Mouse (Mus musculus): ENCODE data around the gene Tex26. TPM values are rescaled to one million over a fixed set of nuclear protein-coding genes. Genes with fewer than 3 reads are reported as not detected.

Tex26 gene
- polyA plus RNA-seq, 1 experiment: not detected

- H3K27me3 ChIP-seq (ENCODE audit: control insufficient read depth, insufficient read depth, low read length): peaks cover 4% of the 10 kb centered on the region; the same call in 1 of the 2 replicates
- no peaks in the 10 kb centered on the region for H3K36me3 ChIP-seq (ENCODE audit: control insufficient read depth, insufficient read depth, low read length)
- H3K4me3 ChIP-seq (ENCODE audit: low read depth, low read length): no peak overlapping the region
- TF ChIP-seq POLR2A (IDR thresholded peaks at IDR 0.05; ENCODE audit: low read depth, low read length) (no peak), CTCF (IDR thresholded peaks at IDR 0.05; ENCODE audit: extremely low read depth, insufficient read length, insufficient replicate concordance, low read depth, low read length) (no peak)
- 79% methylated on average over 4 of the region's 4 CpGs for WGBS
- no peak overlapping the region for H3K27ac ChIP-seq (ENCODE audit: insufficient read depth, low read depth, low read length)
- peaks cover 2% of the 10 kb centered on the region for H3K4me1 ChIP-seq (ENCODE audit: control insufficient read depth, insufficient read depth, insufficient read length, low read length)
Measured at GRCm38 (mm10) chr5:149444451-149444850, 5.0 kb downstream of the Tex26 start.

GRCm38 (mm10) chr5:149446495-149446894, 7.0 kb downstream of the Tex26 start:
- no peaks in the 10 kb centered on the region for H3K27me3 ChIP-seq (ENCODE audit: control insufficient read depth, insufficient read depth, low read length)
- no peak overlapping the region for H3K4me3 ChIP-seq (ENCODE audit: low read depth, low read length)
- no peak overlapping the region for H3K27ac ChIP-seq (ENCODE audit: insufficient read depth, low read depth, low read length)
- H3K36me3 ChIP-seq (ENCODE audit: control insufficient read depth, insufficient read depth, low read length): no peaks in the 10 kb centered on the region
- 72% methylated on average over 7 of the region's 7 CpGs for WGBS
- no peaks in the 10 kb centered on the region for H3K4me1 ChIP-seq (ENCODE audit: control insufficient read depth, insufficient read depth, insufficient read length, low read length)
- TF ChIP-seq CTCF (IDR thresholded peaks at IDR 0.05; ENCODE audit: extremely low read depth, insufficient read length, insufficient replicate concordance, low read depth, low read length) (no peak), POLR2A (IDR thresholded peaks at IDR 0.05; ENCODE audit: low read depth, low read length) (no peak)

DNA sequence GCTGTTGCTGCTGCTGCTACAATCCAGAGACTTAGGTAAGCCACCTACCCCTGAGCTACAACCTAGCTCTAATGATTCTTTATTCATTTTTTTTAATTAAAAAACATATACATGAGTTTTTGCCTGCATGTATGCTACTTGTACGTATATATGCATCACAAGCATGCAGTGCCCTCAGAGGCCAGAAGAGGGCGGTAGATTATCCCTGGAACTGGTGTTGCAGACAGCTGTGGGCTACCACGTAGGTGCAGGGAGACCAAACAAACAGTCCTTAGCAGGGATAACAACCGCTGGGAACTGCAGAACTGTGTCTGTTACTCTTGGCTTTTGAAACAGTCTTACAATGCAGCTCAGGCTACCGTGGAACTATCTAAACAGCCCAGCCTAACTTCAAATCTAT, 8.3 kb downstream of the Tex26 start:
- no peaks in the 10 kb centered on the region for H3K4me1 ChIP-seq (ENCODE audit: control insufficient read depth, insufficient read depth, insufficient read length, low read length)
- H3K27ac ChIP-seq (ENCODE audit: insufficient read depth, low read depth, low read length): no peak overlapping the region
- no peaks in the 10 kb centered on the region for H3K36me3 ChIP-seq (ENCODE audit: control insufficient read depth, insufficient read depth, low read length)
- H3K27me3 ChIP-seq (ENCODE audit: control insufficient read depth, insufficient read depth, low read length): no peaks in the 10 kb centered on the region
- no peak overlapping the region for H3K4me3 ChIP-seq (ENCODE audit: low read depth, low read length)
- WGBS: 84% methylated on average over 5 of the region's 5 CpGs
- TF ChIP-seq POLR2A (IDR thresholded peaks at IDR 0.05; ENCODE audit: low read depth, low read length) (no peak), CTCF (IDR thresholded peaks at IDR 0.05; ENCODE audit: extremely low read depth, insufficient read length, insufficient replicate concordance, low read depth, low read length) (peak; percentile 20; the same call in 1 of the 2 replicates)

GRCm38 (mm10) chr5:149449406-149449805, 9.9 kb downstream of the Tex26 start:
- 87% methylated on average over 7 of the region's 7 CpGs for WGBS
- TF ChIP-seq POLR2A (IDR thresholded peaks at IDR 0.05; ENCODE audit: low read depth, low read length) (no peak), CTCF (IDR thresholded peaks at IDR 0.05; ENCODE audit: extremely low read depth, insufficient read length, insufficient replicate concordance, low read depth, low read length) (no peak)
- H3K4me3 ChIP-seq (ENCODE audit: low read depth, low read length): no peak overlapping the region

GRCm38 (mm10) chr5:149451209-149451681, 11.8 kb downstream of the Tex26 start:
- no peak overlapping the region for H3K4me3 ChIP-seq (ENCODE audit: low read depth, low read length)
- 82% methylated on average over 7 of the region's 7 CpGs for WGBS

More at GRCm38 (mm10) chr5:149449406-149449805, 9.9 kb downstream of the Tex26 start:
- no peaks in the 10 kb centered on the region for H3K27me3 ChIP-seq (ENCODE audit: control insufficient read depth, insufficient read depth, low read length)
- no peak overlapping the region for H3K27ac ChIP-seq (ENCODE audit: insufficient read depth, low read depth, low read length)
- H3K36me3 ChIP-seq (ENCODE audit: control insufficient read depth, insufficient read depth, low read length): no peaks in the 10 kb centered on the region
- H3K4me1 ChIP-seq (ENCODE audit: control insufficient read depth, insufficient read depth, insufficient read length, low read length): no peaks in the 10 kb centered on the region

GRCm38 (mm10) chr5:149454281-149454680, 14.8 kb downstream of the Tex26 start:
- Histone ChIP-seq H3K27ac (ENCODE audit: insufficient read depth, low read depth, low read length) (no peak overlapping the region), H3K4me1 (ENCODE audit: control insufficient read depth, insufficient read depth, insufficient read length, low read length) (no peaks in the 10 kb centered on the region), H3K4me3 (ENCODE audit: low read depth, low read length) (no peak overlapping the region), H3K36me3 (ENCODE audit: control insufficient read depth, insufficient read depth, low read length) (no peaks in the 10 kb centered on the region), H3K27me3 (ENCODE audit: control insufficient read depth, insufficient read depth, low read length) (no peaks in the 10 kb centered on the region)
- 27% methylated on average over 6 of the region's 6 CpGs for WGBS
- TF ChIP-seq POLR2A (IDR thresholded peaks at IDR 0.05; ENCODE audit: low read depth, low read length) (no peak), CTCF (IDR thresholded peaks at IDR 0.05; ENCODE audit: extremely low read depth, insufficient read length, insufficient replicate concordance, low read depth, low read length) (peak; percentile 87; the same call in 1 of the 2 replicates)

More at GRCm38 (mm10) chr5:149451209-149451681, 11.8 kb downstream of the Tex26 start:
- no peak overlapping the region for H3K27ac ChIP-seq (ENCODE audit: insufficient read depth, low read depth, low read length)
- H3K4me1 ChIP-seq (ENCODE audit: control insufficient read depth, insufficient read depth, insufficient read length, low read length): no peaks in the 10 kb centered on the region
- H3K36me3 ChIP-seq (ENCODE audit: control insufficient read depth, insufficient read depth, low read length): no peaks in the 10 kb centered on the region
- TF ChIP-seq POLR2A (IDR thresholded peaks at IDR 0.05; ENCODE audit: low read depth, low read length): no peak
- TF ChIP-seq CTCF (IDR thresholded peaks at IDR 0.05; ENCODE audit: extremely low read depth, insufficient read length, insufficient replicate concordance, low read depth, low read length): no peak
- H3K27me3 ChIP-seq (ENCODE audit: control insufficient read depth, insufficient read depth, low read length): no peaks in the 10 kb centered on the region

DNA sequence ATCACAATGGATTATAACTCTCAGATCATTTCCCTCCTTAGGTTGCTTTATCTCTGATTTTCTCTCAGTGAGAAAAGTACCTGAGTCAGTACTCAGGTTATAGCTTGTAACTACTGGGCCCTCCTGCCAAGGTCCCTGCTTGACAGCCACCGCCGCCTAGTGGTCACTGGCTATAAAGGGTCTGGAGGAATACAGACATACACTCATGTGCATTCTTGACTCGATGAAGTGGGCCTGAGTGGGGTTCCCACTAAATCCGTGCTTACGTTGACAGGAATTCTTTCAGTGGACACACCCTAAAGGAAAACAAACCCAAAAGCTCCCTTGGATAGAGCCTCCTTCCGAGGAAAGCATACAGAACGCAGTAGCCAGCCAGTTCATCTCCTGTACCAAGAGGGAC, 17.1 kb downstream of the Tex26 start:
- no peaks in the 10 kb centered on the region for H3K36me3 ChIP-seq (ENCODE audit: control insufficient read depth, insufficient read depth, low read length)
- no peaks in the 10 kb centered on the region for H3K4me1 ChIP-seq (ENCODE audit: control insufficient read depth, insufficient read depth, insufficient read length, low read length)
- no peak overlapping the region for H3K27ac ChIP-seq (ENCODE audit: insufficient read depth, low read depth, low read length)
- H3K27me3 ChIP-seq (ENCODE audit: control insufficient read depth, insufficient read depth, low read length): no peaks in the 10 kb centered on the region
- no peak for TF ChIP-seq CTCF (IDR thresholded peaks at IDR 0.05; ENCODE audit: extremely low read depth, insufficient read length, insufficient replicate concordance, low read depth, low read length)
- WGBS: 64% methylated on average over 7 of the region's 7 CpGs
- H3K4me3 ChIP-seq (ENCODE audit: low read depth, low read length): no peak overlapping the region
